Mouse (Mus musculus) adrenal gland, postnatal 14 days (tissue): Measurements from ENCODE around the gene Fbxl18. TPM values are rescaled to one million over a fixed set of nuclear protein-coding genes. Genes with fewer than 3 reads are reported as not detected.
"Not testable (repeated sequence)": the region's sequence is repeated elsewhere in the genome, so short reads cannot be mapped to it uniquely, and the experiment has no call there.

ENCODE experiments used
- DNase-seq: peaks from one replicate; pipeline ENCODE4 v3.0.0; 2021; ENCODE audit warnings: mixed read lengths
- total RNA-seq: library from RNA; stranded (reverse); gene quantifications from 2 replicates; pipeline ENCODE4 v1.2.3, GENCODE M21; 2021

Fbxl18 gene
- total RNA-seq, 1 experiment from 2014 or later: 11.8 TPM

- DNase-seq: no peak
Measured at GRCm38 (mm10) chr5:142900651-142901050, 5.4 kb upstream of the Fbxl18 start.

- no peak for DNase-seq
Measured at GRCm38 (mm10) chr5:142899932-142900533, 4.8 kb upstream of the Fbxl18 start.

GRCm38 (mm10) chr5:142899057-142899601, 3.9 kb upstream of the Fbxl18 start:
- DNase-seq: no peak

DNA sequence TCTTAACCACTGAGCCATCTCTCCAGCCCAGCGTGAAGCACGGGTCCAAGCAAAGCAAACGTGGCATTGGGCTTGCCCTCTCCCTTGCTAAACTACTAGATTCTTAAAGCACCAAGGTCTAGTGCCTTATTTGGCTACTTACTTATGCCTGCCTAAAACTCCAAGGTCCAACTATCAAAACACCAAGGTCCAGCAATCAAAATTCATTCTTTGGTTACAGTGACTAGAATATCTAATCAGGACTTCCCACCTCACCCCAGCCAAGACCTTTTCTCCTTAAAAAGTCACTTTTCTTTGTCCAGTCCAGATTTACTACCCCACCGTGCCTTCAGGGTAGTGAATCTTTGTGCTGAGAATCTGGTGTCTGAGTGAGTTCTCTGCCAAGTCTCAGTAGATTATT, 3.1 kb upstream of the Fbxl18 start:
- no peak for DNase-seq

GRCm38 (mm10) chr5:142897568-142898248, 2.5 kb upstream of the Fbxl18 start:
- no peak for DNase-seq

- no peak for DNase-seq
Measured at GRCm38 (mm10) chr5:142896713-142897112, 1.5 kb upstream of the Fbxl18 start.

- no peak for DNase-seq
Measured at GRCm38 (mm10) chr5:142896192-142896591, 971 bp upstream of the Fbxl18 start.

- DNase-seq: no peak
Measured at GRCm38 (mm10) chr5:142891396-142891795, 3.8 kb downstream of the Fbxl18 start.

DNA sequence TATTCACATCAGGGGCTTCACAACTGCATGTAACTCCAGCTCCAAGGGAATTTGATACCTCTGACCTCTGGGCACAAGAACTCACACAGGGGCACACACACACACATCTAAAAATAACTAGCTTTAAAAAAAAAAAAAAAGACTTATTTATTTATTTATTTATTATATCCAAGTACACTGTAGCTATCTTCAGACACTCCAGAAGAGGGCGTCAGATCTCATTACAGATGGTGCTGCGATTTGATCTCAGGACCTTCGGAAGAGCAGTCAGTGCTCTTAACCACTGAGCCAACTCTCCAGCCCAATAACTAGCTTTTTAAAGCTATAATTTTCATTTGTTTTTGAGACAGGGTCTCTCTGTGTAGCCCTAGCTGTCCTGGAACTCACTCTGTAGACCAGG, 7.7 kb downstream of the Fbxl18 start:
- DNase-seq: not testable (repeated sequence)

DNA sequence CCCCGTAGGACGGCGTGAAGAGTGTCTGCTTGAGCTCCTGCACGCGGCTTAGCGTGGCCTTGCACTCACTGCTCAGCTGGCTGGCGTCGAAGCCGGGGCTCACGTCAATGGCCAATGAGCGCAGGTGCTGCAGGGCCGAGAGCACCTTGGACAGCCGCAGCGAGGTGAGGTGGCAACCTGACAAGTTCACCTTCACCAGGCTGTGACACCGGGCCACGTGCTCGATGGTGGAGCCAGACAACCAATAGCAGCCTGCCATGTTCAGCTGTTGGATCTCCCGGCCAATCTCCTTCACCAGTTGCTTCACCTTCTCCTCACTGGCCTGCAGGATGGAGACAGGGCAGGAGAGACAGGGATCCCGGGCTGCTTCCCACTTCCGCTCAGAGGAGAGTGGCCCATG, 8.5 kb downstream of the Fbxl18 start:
- DNase-seq: no peak

GRCm38 (mm10) chr5:142886181-142886580, 9.0 kb downstream of the Fbxl18 start:
- DNase-seq: no peak

GRCm38 (mm10) chr5:142882471-142882870, 12.8 kb downstream of the Fbxl18 start:
- no peak for DNase-seq

GRCm38 (mm10) chr5:142881936-142882335, 13.3 kb downstream of the Fbxl18 start:
- DNase-seq: no peak

DNA sequence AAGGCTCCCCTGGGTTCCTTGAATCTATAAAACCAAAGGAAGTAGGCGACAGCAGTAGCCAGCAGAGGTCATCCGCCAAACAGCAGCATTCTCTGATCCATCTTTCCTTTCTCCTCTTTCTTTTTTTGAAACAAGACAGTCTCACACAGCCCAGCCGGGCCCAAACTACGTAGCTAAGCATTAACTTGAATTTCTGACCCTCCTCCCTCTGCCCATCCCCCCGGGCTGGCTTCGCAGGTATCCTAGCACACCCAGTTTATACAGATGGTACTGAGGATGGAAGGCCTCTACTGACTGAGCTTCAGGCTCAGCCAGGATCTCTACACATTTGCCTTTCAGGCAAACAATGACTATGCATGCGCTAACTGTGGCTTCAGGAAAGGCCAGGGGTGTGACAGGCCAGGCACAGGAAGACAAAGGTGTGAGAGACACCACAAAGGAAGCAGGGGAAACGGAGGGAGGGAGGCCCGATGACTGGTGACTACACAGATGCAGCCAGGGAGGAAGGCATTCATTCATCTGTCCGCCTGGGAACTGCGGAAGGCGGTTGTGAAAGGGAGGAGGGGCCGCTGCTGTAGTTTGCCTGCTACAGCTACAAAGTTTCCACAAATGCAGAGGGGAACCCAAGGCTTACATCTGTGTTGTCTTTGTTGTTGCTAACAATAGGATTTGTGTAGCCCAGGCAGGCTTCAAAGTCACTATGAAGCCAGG, 14.3 kb downstream of the Fbxl18 start:
- DNase-seq: peak; percentile 59

DNA sequence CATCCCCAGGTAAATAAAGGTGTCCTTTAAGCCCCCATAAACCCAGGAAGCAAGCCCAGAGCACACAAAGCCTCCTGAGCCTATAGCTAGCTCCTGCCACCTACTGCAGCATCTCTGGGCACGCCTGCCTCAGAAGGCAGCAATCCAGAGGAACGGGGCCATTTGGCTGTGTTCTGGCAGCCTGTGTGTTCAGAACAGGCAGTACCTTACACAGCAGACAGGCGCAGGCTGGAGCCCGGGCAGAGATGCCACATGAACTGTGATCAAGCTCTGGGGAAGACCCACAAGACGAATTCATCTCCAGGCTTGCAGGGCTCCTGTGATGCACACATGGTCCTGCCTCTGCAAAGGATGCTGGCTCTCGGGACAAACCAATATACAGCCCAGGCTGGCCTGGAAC, 15.0 kb downstream of the Fbxl18 start:
- DNase-seq: no peak

GRCm38 (mm10) chr5:142879318-142880175, 15.7 kb downstream of the Fbxl18 start:
- DNase-seq: peak; percentile 88

- no peak for DNase-seq
Measured at GRCm38 (mm10) chr5:142878570-142878969, 16.7 kb downstream of the Fbxl18 start.

DNA sequence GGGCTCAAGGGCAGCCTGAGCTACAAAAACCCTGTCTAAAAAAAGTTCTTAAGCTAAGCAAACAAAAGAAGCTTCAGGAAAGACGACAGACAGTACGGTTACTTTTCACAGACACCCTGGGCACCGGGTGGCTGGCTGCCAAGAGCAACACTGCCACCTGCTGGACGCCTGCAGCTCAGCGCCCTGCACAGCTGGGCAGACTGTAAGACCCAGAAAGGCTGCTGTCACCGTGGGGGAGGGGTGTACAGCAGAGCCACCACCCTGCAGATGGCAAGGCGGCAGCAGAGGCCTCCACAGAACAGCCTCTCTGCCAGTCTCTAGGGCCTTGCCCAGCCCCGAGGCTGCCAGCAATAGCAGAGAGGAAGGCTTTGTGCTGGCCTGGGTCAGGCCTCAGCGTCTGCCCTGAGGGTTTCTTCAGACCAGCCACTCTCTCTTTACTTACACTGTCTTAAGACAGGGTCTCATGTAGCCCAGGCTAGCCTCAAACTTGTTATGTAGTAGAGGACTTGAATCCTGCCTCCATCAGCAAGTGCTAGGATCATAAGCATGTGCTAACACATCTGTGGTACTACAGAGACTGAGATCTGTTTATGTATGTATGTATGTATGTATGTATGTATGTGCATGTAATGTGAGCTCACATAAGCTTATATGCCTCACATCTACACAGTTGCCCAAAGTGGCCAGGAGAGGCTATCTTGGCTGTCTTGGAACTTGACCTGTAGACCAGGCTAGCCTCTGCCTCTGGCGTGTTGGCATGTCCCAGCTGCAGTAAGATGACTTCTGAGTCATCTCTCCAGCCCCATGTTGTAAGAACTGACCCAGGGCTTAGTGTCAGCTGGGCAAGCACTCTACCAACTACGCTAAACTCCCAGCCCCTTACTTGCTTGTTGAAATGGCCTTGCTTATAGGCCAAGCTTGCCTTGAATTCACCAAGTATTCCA, 17.6 kb downstream of the Fbxl18 start:
- peak; percentile 95 for DNase-seq

- no peak for DNase-seq
Measured at GRCm38 (mm10) chr5:142876896-142877295, 18.3 kb downstream of the Fbxl18 start.

- DNase-seq: peak; percentile 54
Measured at GRCm38 (mm10) chr5:142875513-142875905, 19.7 kb downstream of the Fbxl18 start.
